Mouse (Mus musculus): Measurements from ENCODE around the gene Gm16442. TPM values are rescaled to one million over a fixed set of nuclear protein-coding genes. Genes with fewer than 3 reads are reported as not detected.
"Not testable (repeated sequence)": the region's sequence is repeated elsewhere in the genome, so short reads cannot be mapped to it uniquely, and the experiment has no call there.

The Gm16442 gene
- not detected in 2 replicates for polyA plus RNA-seq (2014; fragmentation: Nextera tagmentation; extraction: Ambion mirVana)

DNA sequence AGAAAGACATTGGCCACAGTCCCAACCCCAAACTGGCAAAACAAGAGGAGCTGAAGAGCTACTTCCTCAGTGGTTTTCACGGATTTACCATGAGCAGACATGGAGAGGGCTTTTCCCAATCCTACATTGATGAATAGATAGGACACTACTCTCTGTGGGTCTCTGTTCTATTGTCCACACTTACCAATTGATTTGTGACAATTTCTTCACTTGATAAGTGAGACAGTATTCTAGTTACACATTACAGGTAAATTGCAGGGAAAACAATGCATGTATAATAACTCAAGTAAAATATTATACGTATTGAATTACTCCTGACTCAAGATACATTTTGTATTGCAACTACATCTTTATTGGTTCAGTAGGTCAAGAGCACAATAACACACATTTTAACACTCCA, at the start of gene Gm16442:
Gene Gm16442, minus strand, starts transcription at position 101 of the 400 bp plus-strand sequence.
- H3K27me3 ChIP-seq (ENCODE audit: control insufficient read depth, insufficient read depth, low read length); H3K9me3 ChIP-seq (ENCODE audit: control insufficient read depth, low read length); H3K4me3 ChIP-seq (replicated peaks; ENCODE audit: low read length); DNase-seq (ENCODE audit: low spot score); ATAC-seq (ENCODE audit: low FRiP score); H3K4me1 ChIP-seq (replicated peaks; ENCODE audit: control insufficient read depth, insufficient read depth, low read length); H3K36me3 ChIP-seq (replicated peaks; ENCODE audit: control insufficient read depth, insufficient read depth); H3K27ac ChIP-seq; H3K9ac ChIP-seq; H3K4me2 ChIP-seq (replicated peaks): not testable (repeated sequence)
- WGBS = no CpG with 5 or more reads among the region's 2 CpGs

DNA sequence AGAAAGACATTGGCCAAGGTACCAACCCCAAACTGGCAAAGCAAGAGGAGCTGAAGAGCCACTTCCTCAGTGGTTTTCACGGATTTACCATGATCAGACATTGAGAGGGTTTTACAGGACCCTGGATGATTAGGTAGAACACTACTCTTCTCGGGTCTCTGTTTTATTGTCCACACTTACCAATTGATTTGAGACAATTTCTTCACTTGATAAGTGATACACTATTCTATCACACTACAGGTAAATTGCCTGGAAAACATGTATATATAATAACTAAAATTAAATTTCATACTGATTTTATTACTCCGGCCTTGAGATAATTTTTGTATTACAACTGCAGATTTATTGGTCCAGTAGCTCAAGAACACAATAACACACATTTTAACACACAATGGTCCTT, 45.9 kb upstream of the Gm16442 start, which contains the start of gene Vmn1r94:
Gene Vmn1r94, minus strand, starts transcription at position 101 of the 400 bp plus-strand sequence.
- not testable (repeated sequence) for H3K9me3 ChIP-seq (ENCODE audit: control insufficient read depth, low read length); H3K27me3 ChIP-seq (ENCODE audit: control insufficient read depth, insufficient read depth, low read length); H3K36me3 ChIP-seq (replicated peaks; ENCODE audit: control insufficient read depth, insufficient read depth); H3K4me1 ChIP-seq (replicated peaks; ENCODE audit: control insufficient read depth, insufficient read depth, low read length); H3K4me2 ChIP-seq (replicated peaks); H3K4me3 ChIP-seq (replicated peaks; ENCODE audit: low read length); DNase-seq (ENCODE audit: low spot score); H3K27ac ChIP-seq; H3K9ac ChIP-seq; ATAC-seq (ENCODE audit: low FRiP score)
- WGBS = no CpG with 5 or more reads among the region's 3 CpGs

- ATAC-seq (ENCODE audit: low FRiP score) = not testable (repeated sequence)
These were observed 16.6 kb upstream of the Gm16442 start, which contains the start of gene Vmn1r93 for GRCm38 (mm10) chr7:20138988-20139387. Vmn1r93 (minus strand) TSS chr7:20139088.

GRCm38 (mm10) chr7:20099380-20099779, 23.0 kb downstream of the Gm16442 start, which contains the start of gene Vmn1r91:
Vmn1r91 (plus strand) TSS chr7:20099680.
- ATAC-seq (ENCODE audit: low FRiP score); H3K4me1 ChIP-seq (replicated peaks; ENCODE audit: control insufficient read depth, insufficient read depth, low read length); H3K36me3 ChIP-seq (replicated peaks; ENCODE audit: control insufficient read depth, insufficient read depth); H3K27me3 ChIP-seq (ENCODE audit: control insufficient read depth, insufficient read depth, low read length); H3K4me3 ChIP-seq (replicated peaks; ENCODE audit: low read length); H3K4me2 ChIP-seq (replicated peaks); H3K9ac ChIP-seq; H3K27ac ChIP-seq; DNase-seq (ENCODE audit: low spot score); H3K9me3 ChIP-seq (ENCODE audit: control insufficient read depth, low read length): not testable (repeated sequence)
- WGBS = 89% methylated on average over 5 of the region's 5 CpGs

More at GRCm38 (mm10) chr7:20138988-20139387, 16.6 kb upstream of the Gm16442 start, which contains the start of gene Vmn1r93:
- H3K27me3 ChIP-seq (ENCODE audit: control insufficient read depth, insufficient read depth, low read length); H3K4me2 ChIP-seq (replicated peaks); H3K9me3 ChIP-seq (ENCODE audit: control insufficient read depth, low read length); H3K4me1 ChIP-seq (replicated peaks; ENCODE audit: control insufficient read depth, insufficient read depth, low read length); H3K36me3 ChIP-seq (replicated peaks; ENCODE audit: control insufficient read depth, insufficient read depth); H3K9ac ChIP-seq; H3K4me3 ChIP-seq (replicated peaks; ENCODE audit: low read length); DNase-seq (ENCODE audit: low spot score); H3K27ac ChIP-seq: not testable (repeated sequence)
- no CpG with 5 or more reads among the region's 5 CpGs for WGBS

DNA sequence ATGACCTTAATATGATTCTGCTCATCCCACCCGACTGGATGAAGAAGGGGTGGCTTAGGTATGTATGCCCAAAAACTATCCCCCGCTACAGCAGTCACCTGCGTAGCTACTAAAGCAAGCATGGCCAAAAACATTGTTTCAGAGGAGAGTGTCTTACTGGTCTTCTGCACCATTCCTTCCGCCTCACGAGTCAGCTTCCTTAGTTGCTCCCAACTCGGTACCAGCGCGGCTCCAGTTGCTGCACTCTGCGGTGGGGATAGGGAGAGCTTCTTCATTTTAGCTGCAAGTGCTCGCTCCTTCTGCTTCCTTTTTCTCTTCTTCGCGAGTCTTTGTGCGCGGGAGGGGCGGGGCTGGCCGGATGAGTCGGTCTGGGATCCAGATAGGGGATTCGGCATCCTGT, 44.3 kb downstream of the Gm16442 start:
- not testable (repeated sequence) for ATAC-seq (ENCODE audit: low FRiP score); H3K9ac ChIP-seq; H3K4me2 ChIP-seq (replicated peaks); H3K27ac ChIP-seq; DNase-seq (ENCODE audit: low spot score); H3K27me3 ChIP-seq (ENCODE audit: control insufficient read depth, insufficient read depth, low read length); H3K4me1 ChIP-seq (replicated peaks; ENCODE audit: control insufficient read depth, insufficient read depth, low read length); H3K4me3 ChIP-seq (replicated peaks; ENCODE audit: low read length); H3K36me3 ChIP-seq (replicated peaks; ENCODE audit: control insufficient read depth, insufficient read depth); H3K9me3 ChIP-seq (ENCODE audit: control insufficient read depth, low read length)
- 75% methylated on average over 18 of the region's 18 CpGs for WGBS

Other genes with a start within 250 kb of the Gm16442 start
- gene Ceacam19, start 234.6 kb downstream of the Gm16442 start, polyA plus RNA-seq (2014; fragmentation: Nextera tagmentation; extraction: Ambion mirVana) = not detected in 2 replicates
- gene Pvr, start 201.4 kb downstream of the Gm16442 start, polyA plus RNA-seq (2014; fragmentation: Nextera tagmentation; extraction: Ambion mirVana) = 6.4 and 6.6 TPM in 2 replicates
- not detected in 2 replicates for gene Igsf23, start 171.8 kb downstream of the Gm16442 start, polyA plus RNA-seq (2014; fragmentation: Nextera tagmentation; extraction: Ambion mirVana)
- not detected in 2 replicates for gene Ceacam20, start 157.2 kb downstream of the Gm16442 start, polyA plus RNA-seq (2014; fragmentation: Nextera tagmentation; extraction: Ambion mirVana)
- gene Nlrp9b, start 131.1 kb downstream of the Gm16442 start, polyA plus RNA-seq (2014; fragmentation: Nextera tagmentation; extraction: Ambion mirVana) = not detected in 2 replicates
- gene Vmn1r91, start 22.9 kb downstream of the Gm16442 start, polyA plus RNA-seq (2014; fragmentation: Nextera tagmentation; extraction: Ambion mirVana) = not detected in 2 replicates
- gene Vmn1r93, start 16.5 kb upstream of the Gm16442 start, polyA plus RNA-seq (2014; fragmentation: Nextera tagmentation; extraction: Ambion mirVana) = not detected in 2 replicates
- not detected in 2 replicates for gene Vmn1r94, start 45.8 kb upstream of the Gm16442 start, polyA plus RNA-seq (2014; fragmentation: Nextera tagmentation; extraction: Ambion mirVana)
- gene Vmn1r95, start 71.1 kb upstream of the Gm16442 start, polyA plus RNA-seq (2014; fragmentation: Nextera tagmentation; extraction: Ambion mirVana) = not detected in 2 replicates
- not detected in 2 replicates for gene Gm6164, start 83.0 kb upstream of the Gm16442 start, polyA plus RNA-seq (2014; fragmentation: Nextera tagmentation; extraction: Ambion mirVana)
- not detected in 2 replicates for gene Gm4498, start 111.2 kb upstream of the Gm16442 start, polyA plus RNA-seq (2014; fragmentation: Nextera tagmentation; extraction: Ambion mirVana)
- gene Gm5890, start 140.3 kb upstream of the Gm16442 start, polyA plus RNA-seq (2014; fragmentation: Nextera tagmentation; extraction: Ambion mirVana) = not detected in 2 replicates
- gene Gm4133, start 211.5 kb upstream of the Gm16442 start, polyA plus RNA-seq (2014; fragmentation: Nextera tagmentation; extraction: Ambion mirVana) = not detected in 2 replicates